Comparison of ENCODE assay signal across 9 mouse cellular contexts in genomic region chr19:40414798-40415475, GRCm38 (mm10).
DNase-seq lines count a peak whose midpoint lies in the region; ATAC-seq lines count a peak whose summit lies in the region.
"Had no signal": no experiment of that assay in that cellular context is flagged by ENCODE, and none has a peak within 500 bp of the region (broad histone marks: within the 10 kb centered on the region; RNA-seq: fewer than 3 reads in every experiment).

No protein-coding gene starts in this region.

- no peak overlapping the region for H3K4me3 ChIP-seq in forebrain, embryonic 14.5 days (ENCODE audit: low read depth, low read length)

- H3K36me3 ChIP-seq in forebrain, embryonic 14.5 days (ENCODE audit: control insufficient read depth, insufficient read depth, low read length): no peaks in the 10 kb centered on the region; the same call in 1 of the 2 replicates

- no peak overlapping the region for H3K9ac ChIP-seq in forebrain, embryonic 14.5 days (ENCODE audit: low read length)

- H3K4me2 ChIP-seq in forebrain, embryonic 14.5 days (ENCODE audit: low read length): no peak overlapping the region

- peak overlapping the region; percentile 44; the same call in 1 of the 2 replicates for H3K27ac ChIP-seq in forebrain, embryonic 14.5 days (ENCODE audit: low read depth, low read length)

- peak; percentile 74 for DNase-seq in embryo, embryonic 11 days
- DNase-seq in forebrain, embryonic 14.5 days (ENCODE audit: low spot score): no peak
- DNase-seq in kidney, adult 8-10 months: peak; percentile 84 to 87
- peak; percentile 71 for DNase-seq in mesoderm, embryonic 11.5 days (ENCODE audit: low read depth, low spot score)
- no peak for DNase-seq in cerebellum, adult 8-10 months
- DNase-seq in ovary, adult 18-20 months (ENCODE audit: low spot score): no peak
- no peak for DNase-seq in gastrocnemius, adult 8-10 months (ENCODE audit: low spot score in 2 of 2)
- no peak for DNase-seq in right cerebral cortex, postnatal 14 days
- DNase-seq: adrenal gland, postnatal 14 days had no signal

- H3K9me3 ChIP-seq in forebrain, embryonic 14.5 days (replicated peaks; ENCODE audit: control insufficient read depth, low read length): no peaks in the 10 kb centered on the region

- ATAC-seq in forebrain, embryonic 14.5 days: no peak

- 73% methylated on average over 11 of the region's 11 CpGs for WGBS in forebrain, embryonic 14.5 days

- peaks cover 17% of the 10 kb centered on the region for H3K4me1 ChIP-seq in forebrain, embryonic 14.5 days (ENCODE audit: control insufficient read depth, insufficient read depth, low read length)

- H3K27me3 ChIP-seq in forebrain, embryonic 14.5 days (replicated peaks; ENCODE audit: control insufficient read depth, insufficient read depth, low read length): no peaks in the 10 kb centered on the region

Comparison
In these comparisons a context has a peak if more than half of its experiments do, and no peak if none do; other contexts are left out.
1. DNase-seq: peak in embryo, embryonic 11 days (single experiment), kidney, adult 8-10 months (2 of 2) and mesoderm, embryonic 11.5 days (single experiment); none in forebrain, embryonic 14.5 days (single experiment), cerebellum, adult 8-10 months (single experiment), ovary, adult 18-20 months (single experiment), gastrocnemius, adult 8-10 months (0 of 2) and right cerebral cortex, postnatal 14 days (single experiment).